Mouse (Mus musculus) midbrain, embryonic 14.5 days (tissue): ENCODE results near the gene Bcl2l2. TPM values are rescaled to one million over a fixed set of nuclear protein-coding genes. Genes with fewer than 3 reads are reported as not detected.

Experiments used
- ATAC-seq: fragments of 200-750 bp; cut with Nextera tagmentation; 2 replicates; pipeline ENCODE4 v1.8.0; 2017; ENCODE audit warnings: moderate number of reproducible peaks, moderate library complexity; ENCODE audit not compliant: low FRiP score, low TSS enrichment
- DNase-seq: peaks from one replicate; pipeline ENCODE4 v3.0.0-alpha.2; 2015
- H3K27ac ChIP-seq: fragments of 300-500 bp; sonication (generic); replicated peaks from 2 replicates; pipeline ENCODE4 v1.5.1; 2014; ENCODE audit warnings: mild to moderate bottlenecking, low read depth, low read length, moderate library complexity
- H3K27me3 ChIP-seq: fragments of 300-500 bp; sonication (generic); 2 replicates; pipeline ENCODE4 v1.6.1; 2014; ENCODE audit warnings: low read length, control low read depth, mixed read lengths; ENCODE audit not compliant: control insufficient read depth, insufficient read depth
- H3K36me3 ChIP-seq: fragments of 300-500 bp; sonication (generic); 2 replicates; pipeline ENCODE4 v1.6.1; 2014; ENCODE audit warnings: low read length, control low read depth; ENCODE audit not compliant: control insufficient read depth, insufficient read depth
- H3K4me1 ChIP-seq: fragments of 300-500 bp; sonication (generic); 2 replicates; pipeline ENCODE4 v1.6.1; 2014; ENCODE audit warnings: mild to moderate bottlenecking, antibody characterized with exemption, low read length, control low read depth; ENCODE audit not compliant: control insufficient read depth, insufficient read depth
- H3K4me2 ChIP-seq: fragments of 300-500 bp; sonication (generic); 2 replicates; pipeline ENCODE4 v1.6.1; 2014; ENCODE audit warnings: mild to moderate bottlenecking, low read length, moderate library complexity
- H3K4me3 ChIP-seq: fragments of 300-500 bp; sonication (generic); replicated peaks from 2 replicates; pipeline ENCODE4 v1.5.1; 2014; ENCODE audit warnings: low read depth, low read length
- H3K9ac ChIP-seq: fragments of 300-500 bp; sonication (generic); replicated peaks from 2 replicates; pipeline ENCODE4 v1.6.1; 2014; ENCODE audit warnings: mild to moderate bottlenecking, low read length, moderate library complexity
- H3K9me3 ChIP-seq: fragments of 300-500 bp; sonication (generic); 2 replicates; pipeline ENCODE4 v1.6.1; 2016; ENCODE audit warnings: low read length, control low read depth, mixed read lengths; ENCODE audit not compliant: control insufficient read depth
- WGBS: fragments of 180-500 bp; shearing (Covaris S2); extraction: QIAGEN DNeasy Blood & Tissue Kit; methylation state at CpG from one replicate; pipeline ENCODE4 v1.1.7; 2014; 5-methylcytosine and 5-hydroxymethylcytosine counted together
- polyA plus RNA-seq: library from polyadenylated mRNA; unstranded; fragments of >200 nt; fragmentation: Nextera tagmentation; extraction: Ambion mirVana; gene quantifications from 2 replicates; pipeline ENCODE4 v1.2.1, GENCODE M21; 2014

The Bcl2l2 gene
- polyA plus RNA-seq, 1 experiment from 2014 or later = 5.8 TPM

DNA sequence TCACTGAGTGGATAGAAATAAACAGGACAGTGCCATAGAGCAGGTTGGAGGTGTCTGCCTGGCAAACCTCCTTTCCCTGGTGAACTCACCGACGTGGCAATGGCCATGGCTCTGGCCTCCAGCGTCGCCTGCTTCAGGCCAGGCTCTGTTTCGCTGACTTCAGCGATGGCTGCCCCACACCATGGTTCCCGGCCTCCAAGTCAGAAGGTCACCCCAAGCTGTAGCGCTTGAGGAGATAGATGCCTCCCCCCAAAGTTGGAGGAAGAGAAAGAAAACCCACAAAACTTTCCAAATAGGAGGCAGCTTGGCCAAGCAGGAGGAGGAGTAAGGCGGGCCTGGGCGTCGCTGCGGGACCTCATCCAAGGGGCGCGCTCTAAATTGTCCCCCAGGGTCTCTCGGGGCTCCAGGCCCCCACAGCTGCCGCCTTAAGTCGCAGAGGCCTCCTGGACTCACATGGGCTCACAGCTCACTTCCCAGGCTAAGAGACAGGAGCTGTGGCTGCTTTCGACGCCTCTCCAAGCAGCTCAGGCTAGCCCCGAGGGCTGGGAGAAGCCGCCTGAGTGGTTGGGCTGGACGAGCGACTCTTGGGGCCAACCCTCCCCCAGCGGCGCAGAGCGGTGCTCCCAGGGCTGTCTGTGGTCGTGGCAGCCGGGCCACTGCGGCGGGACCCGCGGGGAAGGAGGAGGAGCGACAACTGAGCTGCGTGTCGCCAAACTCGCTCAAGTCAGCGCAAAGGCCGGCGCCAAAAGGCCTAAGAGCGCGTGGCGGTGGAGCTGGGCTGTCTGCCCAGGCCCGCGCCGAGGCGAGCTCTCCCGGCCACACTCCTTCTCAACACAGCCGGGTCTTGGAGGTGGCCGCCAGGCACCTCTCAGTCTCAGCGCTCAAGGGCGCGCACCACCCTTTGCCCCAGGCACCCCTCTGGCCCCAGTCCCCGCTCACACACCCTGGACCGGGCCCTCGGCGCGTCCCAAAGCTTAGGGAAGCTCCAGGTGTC is 42.5 kb downstream of the Bcl2l2 start, which contains the start of gene Efs:
Gene Efs (minus strand): TSS at position 778 of the 994 bp plus-strand sequence.
- H3K9me3 ChIP-seq = peaks cover 10% of the 10 kb centered on the region
- no peaks in the 10 kb centered on the region for H3K27me3 ChIP-seq
- peak within 1 kb of the TSS; percentile 73 for H3K9ac ChIP-seq
- peak within 1 kb of the TSS; percentile 51 for H3K4me3 ChIP-seq
- peak; percentile 79 for DNase-seq
- H3K36me3 ChIP-seq = peaks cover 4% of the 10 kb centered on the region; the same call in 1 of the 2 replicates
- peaks cover 26% of the 10 kb centered on the region for H3K4me1 ChIP-seq
- ATAC-seq = peak; percentile 55
- H3K27ac ChIP-seq = peak within 1 kb of the TSS; percentile 94
- 2% methylated on average over 55 of the region's 57 CpGs for WGBS
- peak within 1 kb of the TSS; percentile 96 for H3K4me2 ChIP-seq

DNA sequence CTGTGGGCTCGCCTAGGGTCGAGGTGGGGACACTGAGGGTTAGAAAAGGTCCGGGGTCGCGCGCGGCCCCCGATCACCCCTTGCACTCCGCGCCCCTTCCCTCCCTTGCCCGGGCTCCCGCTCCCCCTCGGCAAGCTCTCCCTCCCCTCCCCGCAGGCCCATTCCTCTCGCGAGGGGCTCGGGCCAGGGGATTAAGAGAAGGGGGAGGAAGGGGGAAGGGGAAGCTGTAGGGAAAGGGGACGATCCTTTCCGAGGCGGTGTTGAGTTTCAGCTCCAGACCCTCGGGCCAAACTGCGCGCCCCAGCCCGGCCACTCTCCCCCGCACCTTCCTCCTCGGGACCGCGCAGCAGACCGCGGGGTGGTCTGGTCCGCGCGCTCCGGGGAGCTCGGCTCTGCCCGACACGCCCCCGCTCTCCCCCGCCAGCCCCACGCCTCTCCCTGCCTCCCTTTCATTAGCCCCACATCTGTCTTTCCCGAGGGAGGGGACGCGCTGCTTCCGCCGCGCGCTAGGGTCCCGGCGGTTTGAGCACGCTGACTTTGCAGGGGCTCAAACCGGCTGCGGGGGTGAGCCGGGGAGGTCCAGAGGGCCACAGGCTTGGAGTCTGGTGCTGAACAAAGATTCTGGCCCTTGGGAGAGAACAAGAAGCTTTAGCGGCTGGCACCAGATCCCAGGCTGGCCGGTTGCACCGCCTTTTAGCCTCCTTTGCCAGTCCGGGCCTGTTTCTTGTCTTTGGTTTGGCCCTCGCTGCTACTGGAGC is 43.4 kb downstream of the Bcl2l2 start:
- Histone ChIP-seq H3K9me3 (peaks cover 3% of the 10 kb centered on the region; the same call in 1 of the 2 replicates), H3K4me2 (peak overlapping the region; percentile 96), H3K4me1 (peaks cover 28% of the 10 kb centered on the region), H3K36me3 (no peaks in the 10 kb centered on the region), H3K27me3 (no peaks in the 10 kb centered on the region), H3K27ac (peak overlapping the region; percentile 94), H3K4me3 (peak overlapping the region; percentile 51), H3K9ac (peak overlapping the region; percentile 73)
- peak; percentile 83 for DNase-seq
- 0% methylated on average over 54 of the region's 58 CpGs for WGBS
- peak; percentile 74 for ATAC-seq

DNA sequence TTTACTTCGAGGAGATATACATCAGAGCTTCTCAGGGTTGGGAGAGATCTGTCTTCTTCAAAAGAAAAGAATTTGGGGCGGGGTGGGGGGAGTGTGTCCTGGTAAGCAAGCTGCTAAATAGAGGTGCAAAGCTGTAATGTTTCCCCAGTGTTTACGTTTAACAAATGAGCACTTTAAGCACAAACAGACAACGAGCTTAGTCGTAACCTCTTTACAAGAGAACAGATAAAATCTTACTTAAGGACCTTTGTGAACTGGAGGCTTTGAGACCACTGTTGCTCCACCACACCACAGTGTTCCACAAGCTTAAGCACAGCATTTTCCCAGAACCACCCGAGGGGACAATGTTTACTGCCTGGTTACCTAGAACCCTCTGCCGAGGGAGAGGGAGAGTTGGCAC is 44.1 kb downstream of the Bcl2l2 start:
- Histone ChIP-seq H3K27ac (peak overlapping the region; percentile 94), H3K4me2 (peak overlapping the region; percentile 96), H3K27me3 (no peaks in the 10 kb centered on the region), H3K9ac (peak overlapping the region; percentile 73; the same call in 1 of the 2 replicates), H3K4me1 (peaks cover 28% of the 10 kb centered on the region), H3K9me3 (no peaks in the 10 kb centered on the region), H3K36me3 (no peaks in the 10 kb centered on the region), H3K4me3 (no peak overlapping the region)
- ATAC-seq = no peak
- DNase-seq = no peak
- 13% methylated on average over 7 of the region's 7 CpGs for WGBS

DNA sequence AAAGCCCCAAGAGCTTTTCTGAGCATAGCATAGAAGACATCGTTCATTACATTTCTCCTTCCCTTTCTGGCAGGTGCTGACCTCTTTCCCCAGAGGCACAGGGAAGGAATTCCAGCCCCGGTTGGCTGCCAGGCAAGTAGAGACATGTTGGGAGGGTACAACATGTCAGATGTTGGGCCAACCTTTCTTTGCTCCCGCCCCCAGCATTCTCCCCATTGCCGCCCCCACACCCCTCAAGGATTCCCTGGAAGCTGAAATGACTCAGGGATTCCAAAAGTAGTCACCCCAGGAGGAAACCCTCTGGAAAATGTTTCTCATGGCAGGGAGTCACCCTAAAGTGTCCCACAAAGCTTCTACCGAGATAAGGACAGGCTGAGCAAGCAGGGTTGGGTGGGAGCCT is 46.6 kb downstream of the Bcl2l2 start:
- Histone ChIP-seq H3K4me2 (no peak overlapping the region), H3K9me3 (no peaks in the 10 kb centered on the region), H3K36me3 (no peaks in the 10 kb centered on the region), H3K4me1 (peaks cover 25% of the 10 kb centered on the region), H3K4me3 (no peak overlapping the region), H3K27ac (no peak overlapping the region), H3K27me3 (no peaks in the 10 kb centered on the region), H3K9ac (no peak overlapping the region)
- ATAC-seq (no peak), DNase-seq (no peak)
- WGBS = 85% methylated on average over 5 of the region's 5 CpGs

DNA sequence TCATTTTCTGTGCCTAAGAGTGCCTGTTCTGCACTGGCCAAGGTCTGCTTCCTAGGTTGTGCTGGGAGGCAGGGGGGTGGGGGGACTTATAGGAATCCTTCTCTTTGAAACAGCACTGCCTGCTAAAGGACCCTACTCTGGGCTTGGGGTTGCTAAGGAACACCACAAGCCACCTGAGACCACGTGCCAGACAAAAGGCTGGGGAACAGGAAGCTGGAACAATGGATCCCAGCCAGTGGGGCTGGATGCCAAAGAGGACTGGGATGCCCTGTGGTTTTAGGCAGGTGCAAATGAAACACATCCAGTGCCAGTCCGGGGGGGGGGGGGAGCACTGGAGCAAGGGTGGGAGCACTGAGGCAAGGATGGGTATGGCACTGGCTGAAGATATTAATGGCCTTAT is 47.3 kb downstream of the Bcl2l2 start:
- no peaks in the 10 kb centered on the region for H3K36me3 ChIP-seq
- ATAC-seq = no peak
- no peak overlapping the region for H3K27ac ChIP-seq
- H3K4me3 ChIP-seq = no peak overlapping the region
- H3K9ac ChIP-seq = no peak overlapping the region
- DNase-seq = peak; percentile 35
- H3K4me2 ChIP-seq = no peak overlapping the region
- WGBS = 27% methylated on average over 2 of the region's 2 CpGs
- H3K4me1 ChIP-seq = peaks cover 19% of the 10 kb centered on the region
- no peaks in the 10 kb centered on the region for H3K27me3 ChIP-seq
- no peaks in the 10 kb centered on the region for H3K9me3 ChIP-seq

DNA sequence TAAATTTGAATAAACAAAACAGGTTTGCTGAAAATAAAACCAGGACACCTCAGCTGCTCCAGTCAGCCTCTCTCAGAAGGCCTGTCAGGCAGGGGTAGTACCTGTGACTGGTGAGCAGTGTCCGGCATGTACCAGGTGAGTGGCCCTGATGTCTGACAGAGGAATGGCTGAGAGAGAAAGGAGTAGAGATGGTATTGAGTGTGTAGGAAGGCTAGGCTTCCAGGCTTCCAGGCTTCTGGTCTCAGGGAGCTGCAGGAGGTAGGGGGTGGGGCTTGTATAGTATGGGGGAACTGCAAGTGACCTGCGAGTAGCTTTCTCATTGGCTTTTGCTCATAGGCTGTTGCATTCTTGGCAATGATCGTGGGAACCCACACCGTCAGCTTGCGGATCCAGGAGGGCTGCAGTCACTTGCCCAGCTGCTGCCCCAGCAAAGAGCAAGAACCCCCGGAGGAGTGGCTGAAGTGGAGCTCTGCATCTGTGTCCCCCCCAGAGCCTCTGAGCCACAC is 49.5 kb downstream of the Bcl2l2 start, which contains the start of gene Il25:
Gene Il25 (plus strand): TSS at position 51 of the 506 bp plus-strand sequence.
- 29% methylated on average over 6 of the region's 6 CpGs for WGBS
- Histone ChIP-seq H3K27me3 (no peaks in the 10 kb centered on the region), H3K4me1 (peaks cover 17% of the 10 kb centered on the region), H3K27ac (no peak within 1 kb of the TSS), H3K9me3 (no peaks in the 10 kb centered on the region), H3K36me3 (no peaks in the 10 kb centered on the region), H3K9ac (no peak within 1 kb of the TSS), H3K4me3 (no peak within 1 kb of the TSS), H3K4me2 (no peak within 1 kb of the TSS)
- DNase-seq = peak; percentile 32
- no peak for ATAC-seq

DNA sequence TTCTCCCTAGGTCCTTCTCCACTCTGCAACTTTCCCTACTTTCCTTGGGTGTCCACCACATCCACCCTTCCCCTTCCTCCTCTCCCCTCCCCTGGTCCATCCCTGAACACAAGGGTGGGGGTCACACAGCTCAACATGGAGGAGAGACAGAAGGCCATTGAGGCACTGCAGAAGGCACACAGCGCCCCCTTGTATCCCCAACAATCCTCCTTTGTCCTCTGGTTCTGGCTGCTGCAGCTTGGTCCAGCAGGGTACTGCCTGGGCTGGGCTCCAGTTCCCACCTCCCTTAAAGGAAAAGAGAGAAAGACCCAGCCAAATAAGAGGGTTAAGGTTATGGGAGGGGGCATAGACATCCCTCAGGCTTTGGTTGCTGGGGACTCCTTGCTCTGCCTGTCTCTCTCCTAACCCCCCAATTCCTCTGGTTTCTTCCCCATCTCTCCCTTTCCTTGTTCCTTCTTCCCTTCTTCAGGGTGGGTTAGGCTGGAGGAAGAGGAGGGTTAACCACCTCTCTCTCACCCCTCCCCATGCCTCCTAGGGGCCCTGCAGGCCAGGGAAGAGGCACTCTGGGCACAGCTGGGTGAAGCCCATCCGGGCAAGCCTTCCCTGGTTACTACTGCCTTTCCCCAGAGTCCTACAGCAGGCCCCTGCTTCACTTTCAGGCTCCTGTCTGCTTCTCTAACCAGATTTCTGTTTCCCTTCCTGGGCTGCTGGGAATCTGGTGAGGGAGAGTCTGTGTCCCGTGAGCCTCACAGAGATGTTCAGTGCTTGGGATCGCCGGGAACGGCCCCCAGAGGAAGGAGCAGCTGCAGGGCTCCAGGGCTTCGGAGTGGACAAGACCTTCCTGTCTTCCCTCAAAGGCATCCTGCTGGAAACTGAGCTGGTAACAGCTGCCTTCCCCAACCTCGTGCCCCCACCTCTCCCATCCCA is 53.0 kb downstream of the Bcl2l2 start, which contains the start of gene Cmtm5:
Gene Cmtm5 (plus strand): TSS at position 358 of the 927 bp plus-strand sequence.
- ATAC-seq (no peak), DNase-seq (peak; percentile 48)
- 35% methylated on average over 8 of the region's 8 CpGs for WGBS
- H3K4me1 ChIP-seq = peaks cover 11% of the 10 kb centered on the region
- no peaks in the 10 kb centered on the region for H3K9me3 ChIP-seq
- H3K4me3 ChIP-seq = no peak within 1 kb of the TSS
- H3K27ac ChIP-seq = 0 out of 2 replicates have a peak within 1 kb of the TSS, but pooled peaks have one; percentile 27
- H3K9ac ChIP-seq = no peak within 1 kb of the TSS
- no peaks in the 10 kb centered on the region for H3K36me3 ChIP-seq
- no peaks in the 10 kb centered on the region for H3K27me3 ChIP-seq
- no peak within 1 kb of the TSS for H3K4me2 ChIP-seq
